Mouse (Mus musculus): ENCODE measurements at regions not wholly inside any gene's neighbourhood (a gene's known extent, or its start where the extent isn't known, plus 50 kb on each side); places are given as distances from the start of the nearest gene placed in this dataset.
A peak's percentile ranks its signal among the peaks of the same experiment; 100 is the strongest.
"Not testable (repeated sequence)": the region's sequence is repeated elsewhere in the genome, so short reads cannot be mapped to it uniquely, and the experiment has no call there.

GRCm38 (mm10) chr4:79471013-79471412 lies 1259.3 kb upstream of the Ptprd start:
- DNase-seq (ENCODE audit: low spot score in 2 of 2), result not testable (repeated sequence)

- peak in 1 of 2 experiments; percentile 33 for DNase-seq (ENCODE audit: low spot score in 2 of 2)
These were observed 1251.8 kb upstream of the Ptprd start for GRCm38 (mm10) chr4:79463546-79463945.

Data from right cerebral cortex, postnatal 10 days (tissue).